Mouse (Mus musculus): ENCODE results near the gene Epb41. TPM values are rescaled to one million over a fixed set of nuclear protein-coding genes. Genes with fewer than 3 reads are reported as not detected.

Gene Epb41
- total and polyA plus RNA-seq, 3 experiments, result 58.7 to 256 (median 128) TPM

DNA sequence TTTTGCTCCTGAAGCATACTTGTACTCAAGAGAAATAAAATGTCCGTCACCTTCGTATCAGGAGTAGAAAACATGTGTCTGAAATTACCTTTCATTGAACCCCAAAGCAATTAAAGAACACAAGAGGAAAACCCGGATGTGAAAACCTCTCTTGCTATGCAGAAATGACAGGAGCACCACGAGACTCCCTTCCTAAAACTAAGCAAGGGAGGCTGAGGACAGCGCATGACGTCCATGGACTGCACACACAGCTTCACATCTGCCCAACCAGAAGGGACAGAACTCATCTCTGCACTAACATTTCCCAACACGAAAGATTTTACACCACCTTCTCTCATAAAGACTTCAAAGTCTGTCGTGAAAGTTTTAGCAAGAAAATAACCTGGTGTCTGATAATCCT, 64.7 kb downstream of the Epb41 start:
- Histone ChIP-seq H3K79me2 (replicated peaks; ENCODE audit: control insufficient read depth, insufficient read depth, low read length) (peaks cover 3% of the 10 kb centered on the region), H3K4me1 (ENCODE audit: control insufficient read depth, insufficient read depth, low read length) (no peaks in the 10 kb centered on the region; the same call in none of the 2 replicates), H3K36me3 (ENCODE audit: control insufficient read depth, insufficient read depth, low read length) (peaks cover 2% of the 10 kb centered on the region; the same call in 1 of the 2 replicates), H3K4me3 (no peak overlapping the region), H3K9ac (ENCODE audit: low read depth, low read length) (no peak overlapping the region), H3K27ac (no peak overlapping the region), H3K27me3 (ENCODE audit: control insufficient read depth, insufficient read depth, low read length) (no peaks in the 10 kb centered on the region)
- intact Hi-C loops (cut with DNase I), result no loop called here
- DNase-seq, result no peak
- 83% methylated on average over 8 of the region's 8 CpGs for WGBS
- no peak for TF ChIP-seq EP300 (IDR thresholded peaks at IDR 0.05; ENCODE audit: insufficient read depth, low read depth, low read length)
- no peak for TF ChIP-seq POLR2A (IDR thresholded peaks at IDR 0.05; ENCODE audit: insufficient read depth, low read depth, low read length)
- no peak for TF ChIP-seq CTCF (IDR thresholded peaks at IDR 0.05)

DNA sequence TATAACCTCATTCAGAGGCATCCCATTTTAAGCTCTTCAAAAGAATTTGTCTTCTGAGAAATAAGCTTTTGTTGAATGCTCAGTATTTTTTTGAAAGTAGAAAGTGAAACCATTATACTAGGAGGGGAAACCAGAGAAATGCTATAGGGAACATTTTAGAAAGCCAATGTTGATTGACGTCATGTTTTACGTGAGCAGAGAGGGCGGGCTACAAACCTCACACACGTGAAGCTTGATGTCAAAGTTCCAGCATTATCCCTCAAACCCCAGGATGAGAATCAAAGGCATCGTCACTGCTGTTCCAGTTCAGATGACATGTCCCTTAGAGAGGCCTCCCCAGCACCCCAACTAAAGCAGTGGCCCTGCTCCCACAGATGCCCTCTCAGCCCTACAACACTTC, 66.9 kb downstream of the Epb41 start:
- Histone ChIP-seq H3K4me1 (ENCODE audit: control insufficient read depth, insufficient read depth, low read length) (no peaks in the 10 kb centered on the region; the same call in 1 of the 2 replicates), H3K4me3 (no peak overlapping the region), H3K27me3 (ENCODE audit: control insufficient read depth, insufficient read depth, low read length) (no peaks in the 10 kb centered on the region), H3K79me2 (replicated peaks; ENCODE audit: control insufficient read depth, insufficient read depth, low read length) (peaks cover 3% of the 10 kb centered on the region), H3K36me3 (ENCODE audit: control insufficient read depth, insufficient read depth, low read length) (peaks cover 2% of the 10 kb centered on the region; the same call in 1 of the 2 replicates), H3K27ac (no peak overlapping the region), H3K9ac (ENCODE audit: low read depth, low read length) (no peak overlapping the region)
- no peak for DNase-seq
- WGBS, result 79% methylated on average over 5 of the region's 5 CpGs
- intact Hi-C loops (cut with DNase I), result no loop called here
- TF ChIP-seq EP300 (IDR thresholded peaks at IDR 0.05; ENCODE audit: insufficient read depth, low read depth, low read length) (no peak), CTCF (IDR thresholded peaks at IDR 0.05) (no peak), POLR2A (IDR thresholded peaks at IDR 0.05; ENCODE audit: insufficient read depth, low read depth, low read length) (no peak)

DNA sequence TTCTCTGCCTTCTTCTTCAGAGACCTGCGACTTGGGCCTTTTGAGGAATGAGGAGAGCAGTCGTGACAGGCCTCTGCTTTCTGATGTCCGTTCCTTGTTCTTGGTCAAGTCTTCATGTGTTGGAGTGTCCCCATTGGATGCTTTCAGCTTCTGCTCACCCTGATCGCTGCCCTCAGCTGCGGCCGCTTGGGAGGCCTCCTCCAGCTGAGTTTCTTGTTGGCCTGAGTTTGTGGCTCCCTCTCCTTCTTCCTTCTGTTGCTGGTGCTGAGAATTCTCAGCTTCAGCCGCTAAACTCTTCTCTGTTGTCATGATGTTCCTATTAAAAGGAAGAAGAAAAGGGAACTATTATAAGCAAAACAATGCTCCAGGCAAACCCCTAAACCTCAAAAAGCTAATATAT, 68.0 kb downstream of the Epb41 start:
- Histone ChIP-seq H3K4me3 (no peak overlapping the region), H3K27me3 (ENCODE audit: control insufficient read depth, insufficient read depth, low read length) (no peaks in the 10 kb centered on the region), H3K27ac (no peak overlapping the region), H3K9ac (ENCODE audit: low read depth, low read length) (no peak overlapping the region), H3K36me3 (ENCODE audit: control insufficient read depth, insufficient read depth, low read length) (peaks cover 2% of the 10 kb centered on the region; the same call in 1 of the 2 replicates), H3K4me1 (ENCODE audit: control insufficient read depth, insufficient read depth, low read length) (no peaks in the 10 kb centered on the region; the same call in 1 of the 2 replicates), H3K79me2 (replicated peaks; ENCODE audit: control insufficient read depth, insufficient read depth, low read length) (peaks cover 3% of the 10 kb centered on the region)
- 80% methylated on average over 7 of the region's 7 CpGs for WGBS
- intact Hi-C loops (cut with DNase I), result no loop called here
- TF ChIP-seq CTCF (IDR thresholded peaks at IDR 0.05) (no peak), POLR2A (IDR thresholded peaks at IDR 0.05; ENCODE audit: insufficient read depth, low read depth, low read length) (no peak), EP300 (IDR thresholded peaks at IDR 0.05; ENCODE audit: insufficient read depth, low read depth, low read length) (no peak)
- DNase-seq, result peak in 1 of 2 experiments; percentile 21

DNA sequence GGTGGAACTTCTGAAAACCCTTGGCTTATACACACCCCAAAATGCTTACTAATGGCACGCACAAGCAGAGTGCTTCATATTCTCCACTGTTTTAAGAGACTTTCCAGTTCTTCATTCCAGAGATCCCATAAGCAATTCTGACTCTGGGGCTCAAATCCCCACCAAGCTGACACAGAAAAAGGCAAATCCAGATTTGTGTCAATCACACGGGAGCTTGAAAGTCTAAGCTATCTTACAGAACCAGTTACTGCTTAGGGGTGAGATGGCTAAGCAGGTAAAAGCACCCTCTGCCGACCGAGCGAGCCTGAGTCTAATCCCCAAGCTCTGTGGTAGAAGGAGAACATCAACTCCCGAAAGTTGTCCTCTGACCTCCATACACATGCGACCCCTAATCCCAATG, 76.5 kb downstream of the Epb41 start:
- Histone ChIP-seq H3K4me1 (ENCODE audit: control insufficient read depth, insufficient read depth, low read length) (no peaks in the 10 kb centered on the region), H3K79me2 (replicated peaks; ENCODE audit: control insufficient read depth, insufficient read depth, low read length) (no peaks in the 10 kb centered on the region; the same call in 1 of the 2 replicates), H3K36me3 (ENCODE audit: control insufficient read depth, insufficient read depth, low read length) (peaks cover 11% of the 10 kb centered on the region), H3K4me3 (no peak overlapping the region), H3K27me3 (ENCODE audit: control insufficient read depth, insufficient read depth, low read length) (no peaks in the 10 kb centered on the region), H3K27ac (no peak overlapping the region), H3K9ac (ENCODE audit: low read depth, low read length) (no peak overlapping the region)
- DNase-seq, result no peak
- intact Hi-C loops (cut with DNase I), result no loop called here
- 96% methylated on average over 7 of the region's 7 CpGs for WGBS
- TF ChIP-seq EP300 (IDR thresholded peaks at IDR 0.05; ENCODE audit: insufficient read depth, low read depth, low read length), result no peak
- no peak for TF ChIP-seq POLR2A (IDR thresholded peaks at IDR 0.05; ENCODE audit: insufficient read depth, low read depth, low read length)
- TF ChIP-seq CTCF (IDR thresholded peaks at IDR 0.05), result no peak

DNA sequence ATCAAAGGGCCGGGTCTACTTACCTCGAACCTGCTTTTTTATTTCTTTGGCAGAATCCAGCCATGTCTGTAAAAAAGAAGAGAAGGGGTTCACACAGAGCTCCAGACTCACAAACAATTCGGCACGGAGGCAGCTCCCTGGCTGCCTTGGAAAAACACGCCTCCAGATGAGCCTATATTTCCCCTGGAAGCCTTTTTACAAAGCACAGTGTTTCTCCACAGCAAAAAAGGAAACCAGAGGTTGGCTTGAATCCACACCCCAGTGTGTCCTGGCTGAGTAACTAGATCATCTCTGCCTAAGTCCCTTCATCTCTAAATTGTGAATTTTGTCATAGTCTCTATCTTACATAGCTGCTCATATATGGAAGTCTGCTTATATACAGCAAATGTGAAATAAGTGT, 77.6 kb downstream of the Epb41 start:
- 32% methylated on average over 5 of the region's 5 CpGs for WGBS
- no peaks in the 10 kb centered on the region; the same call in 1 of the 2 replicates for H3K79me2 ChIP-seq (replicated peaks; ENCODE audit: control insufficient read depth, insufficient read depth, low read length)
- TF ChIP-seq POLR2A (IDR thresholded peaks at IDR 0.05; ENCODE audit: insufficient read depth, low read depth, low read length) (no peak), CTCF (IDR thresholded peaks at IDR 0.05) (no peak), EP300 (IDR thresholded peaks at IDR 0.05; ENCODE audit: insufficient read depth, low read depth, low read length) (no peak)
- intact Hi-C loops (cut with DNase I), result no loop called here
- H3K4me3 ChIP-seq, result no peak overlapping the region
- H3K27ac ChIP-seq, result no peak overlapping the region
- H3K9ac ChIP-seq (ENCODE audit: low read depth, low read length), result no peak overlapping the region
- peaks cover 11% of the 10 kb centered on the region for H3K36me3 ChIP-seq (ENCODE audit: control insufficient read depth, insufficient read depth, low read length)
- H3K27me3 ChIP-seq (ENCODE audit: control insufficient read depth, insufficient read depth, low read length), result no peaks in the 10 kb centered on the region
- DNase-seq, result no peak
- no peaks in the 10 kb centered on the region for H3K4me1 ChIP-seq (ENCODE audit: control insufficient read depth, insufficient read depth, low read length)

DNA sequence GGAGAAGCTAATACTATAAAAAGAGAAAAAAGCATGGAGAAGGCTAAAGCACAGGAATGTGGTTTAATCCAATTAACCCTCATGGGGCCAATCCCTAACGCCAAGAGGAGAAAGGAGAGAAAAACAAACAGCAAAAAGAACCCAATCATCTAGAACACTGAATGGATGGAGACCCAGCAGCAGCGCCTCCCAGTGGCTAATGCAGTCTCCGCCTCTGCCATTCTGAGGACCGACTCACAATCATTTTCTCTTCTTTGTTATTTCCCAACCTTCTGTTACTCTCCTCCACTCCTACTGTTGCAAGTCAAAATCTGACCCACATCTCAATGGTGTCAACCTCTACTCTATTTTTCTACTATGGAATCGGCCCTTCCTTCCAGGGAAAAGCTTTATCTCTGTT, 78.1 kb downstream of the Epb41 start:
- Histone ChIP-seq H3K27me3 (ENCODE audit: control insufficient read depth, insufficient read depth, low read length) (no peaks in the 10 kb centered on the region), H3K27ac (no peak overlapping the region), H3K9ac (ENCODE audit: low read depth, low read length) (no peak overlapping the region), H3K4me3 (no peak overlapping the region), H3K4me1 (ENCODE audit: control insufficient read depth, insufficient read depth, low read length) (no peaks in the 10 kb centered on the region), H3K79me2 (replicated peaks; ENCODE audit: control insufficient read depth, insufficient read depth, low read length) (no peaks in the 10 kb centered on the region; the same call in 1 of the 2 replicates), H3K36me3 (ENCODE audit: control insufficient read depth, insufficient read depth, low read length) (peaks cover 11% of the 10 kb centered on the region)
- WGBS, result 47% methylated on average over 5 of the region's 5 CpGs
- no peak for TF ChIP-seq POLR2A (IDR thresholded peaks at IDR 0.05; ENCODE audit: insufficient read depth, low read depth, low read length)
- TF ChIP-seq CTCF (IDR thresholded peaks at IDR 0.05), result peak; percentile 53
- no peak for TF ChIP-seq EP300 (IDR thresholded peaks at IDR 0.05; ENCODE audit: insufficient read depth, low read depth, low read length)
- DNase-seq, result no peak
- intact Hi-C loops (cut with DNase I), result no loop called here

All from heart, adult 2 months (tissue).